Mouse (Mus musculus) cerebellum, postnatal 10 days (tissue): ENCODE data around the gene Oxct2a.

Experiments
- DNase-seq, 2 experiments: peaks; one replicate each; pipeline ENCODE4 v3.0.0; 2021; ENCODE audit warnings: mixed read lengths in 2 of 2

The Oxct2a gene

GRCm38 (mm10) chr4:123311845-123312244, 11.6 kb downstream of the Oxct2a start:
- no peak for DNase-seq

GRCm38 (mm10) chr4:123308292-123308691, 15.1 kb downstream of the Oxct2a start:
- DNase-seq: no peak

GRCm38 (mm10) chr4:123306999-123307398, 16.4 kb downstream of the Oxct2a start:
- peak; percentile 74 to 88 for DNase-seq

GRCm38 (mm10) chr4:123305789-123306188, 17.6 kb downstream of the Oxct2a start:
- peak; percentile 55 to 75 for DNase-seq

- DNase-seq: peak; percentile 84 to 89
Measured at GRCm38 (mm10) chr4:123298980-123299670, 24.3 kb downstream of the Oxct2a start.

- DNase-seq: no peak
Measured at GRCm38 (mm10) chr4:123298226-123298625, 25.2 kb downstream of the Oxct2a start.

GRCm38 (mm10) chr4:123297195-123297960, 26.1 kb downstream of the Oxct2a start:
- DNase-seq: no peak

GRCm38 (mm10) chr4:123296148-123296534, 27.3 kb downstream of the Oxct2a start:
- no peak for DNase-seq

GRCm38 (mm10) chr4:123295516-123296147, 27.8 kb downstream of the Oxct2a start:
- DNase-seq: peak in 1 of 2 experiments; percentile 42

GRCm38 (mm10) chr4:123295026-123295425, 28.4 kb downstream of the Oxct2a start:
- DNase-seq: peak; percentile 46 to 63

- DNase-seq: no peak
Measured at GRCm38 (mm10) chr4:123293661-123294443, 29.6 kb downstream of the Oxct2a start.

GRCm38 (mm10) chr4:123292989-123293388, 30.4 kb downstream of the Oxct2a start:
- no peak for DNase-seq

- DNase-seq: no peak
Measured at GRCm38 (mm10) chr4:123292390-123292789, 31.0 kb downstream of the Oxct2a start.

- DNase-seq: no peak
Measured at GRCm38 (mm10) chr4:123289038-123289437, 34.4 kb downstream of the Oxct2a start.

GRCm38 (mm10) chr4:123286790-123287189, 36.6 kb downstream of the Oxct2a start:
- DNase-seq: no peak

- no peak for DNase-seq
Measured at GRCm38 (mm10) chr4:123284731-123285624, 38.5 kb downstream of the Oxct2a start.

- peak in 1 of 2 experiments; percentile 23 for DNase-seq
Measured at GRCm38 (mm10) chr4:123283675-123284064, 39.8 kb downstream of the Oxct2a start.

- peak; percentile 40 to 44 for DNase-seq
Measured at GRCm38 (mm10) chr4:123282915-123283674, 40.3 kb downstream of the Oxct2a start.

GRCm38 (mm10) chr4:123282500-123282899, 40.9 kb downstream of the Oxct2a start:
- DNase-seq: peak; percentile 92 to 96

GRCm38 (mm10) chr4:123280117-123280516, 43.3 kb downstream of the Oxct2a start:
- DNase-seq: no peak
